Mouse (Mus musculus) midbrain, embryonic 12.5 days (tissue): ENCODE results near the gene Phyhd1. TPM values are rescaled to one million over a fixed set of nuclear protein-coding genes. Genes with fewer than 3 reads are reported as not detected.

Experiments
- ATAC-seq: fragments of 200-750 bp; cut with Nextera tagmentation; 2 replicates; pipeline ENCODE4 v1.8.0; 2017; ENCODE audit warnings: low read depth, moderate TSS enrichment, moderate library complexity; ENCODE audit not compliant: low FRiP score
- H3K27ac ChIP-seq: fragments of 300-500 bp; sonication (generic); replicated peaks from 2 replicates; pipeline ENCODE4 v1.5.1; 2016; ENCODE audit warnings: mild to moderate bottlenecking
- H3K27me3 ChIP-seq: fragments of 300-500 bp; sonication (generic); 2 replicates; pipeline ENCODE4 v1.6.1; 2016; ENCODE audit warnings: mild to moderate bottlenecking
- H3K36me3 ChIP-seq: fragments of 300-500 bp; sonication (generic); 2 replicates; pipeline ENCODE4 v1.6.1; 2016
- H3K4me1 ChIP-seq: fragments of 300-500 bp; sonication (generic); 2 replicates; pipeline ENCODE4 v1.6.1; 2016
- H3K4me2 ChIP-seq: fragments of 300-500 bp; sonication (generic); replicated peaks from 2 replicates; pipeline ENCODE4 v1.6.1; 2016; ENCODE audit warnings: mild to moderate bottlenecking, moderate library complexity
- H3K4me3 ChIP-seq: fragments of 300-500 bp; sonication (generic); 2 replicates; pipeline ENCODE4 v1.5.1; 2016; ENCODE audit warnings: mild to moderate bottlenecking
- H3K9ac ChIP-seq: fragments of 300-500 bp; sonication (generic); replicated peaks from 2 replicates; pipeline ENCODE4 v1.6.1; 2016; ENCODE audit warnings: mild to moderate bottlenecking, moderate library complexity
- H3K9me3 ChIP-seq: fragments of 300-500 bp; sonication (generic); 2 replicates; pipeline ENCODE4 v1.6.1; 2016; ENCODE audit warnings: mild to moderate bottlenecking
- WGBS: fragments of 180-500 bp; shearing (Covaris S2); methylation state at CpG from one replicate; pipeline ENCODE4 v1.1.7; 2016; 5-methylcytosine and 5-hydroxymethylcytosine counted together
- polyA plus RNA-seq: library from polyadenylated mRNA; unstranded; fragments of >200 nt; fragmentation: Nextera tagmentation; extraction: Ambion mirVana; gene quantifications from 2 replicates; pipeline ENCODE4 v1.2.1, GENCODE M21; 2016

Gene Phyhd1
- polyA plus RNA-seq, 1 experiment from 2014 or later: 4.4 TPM

DNA sequence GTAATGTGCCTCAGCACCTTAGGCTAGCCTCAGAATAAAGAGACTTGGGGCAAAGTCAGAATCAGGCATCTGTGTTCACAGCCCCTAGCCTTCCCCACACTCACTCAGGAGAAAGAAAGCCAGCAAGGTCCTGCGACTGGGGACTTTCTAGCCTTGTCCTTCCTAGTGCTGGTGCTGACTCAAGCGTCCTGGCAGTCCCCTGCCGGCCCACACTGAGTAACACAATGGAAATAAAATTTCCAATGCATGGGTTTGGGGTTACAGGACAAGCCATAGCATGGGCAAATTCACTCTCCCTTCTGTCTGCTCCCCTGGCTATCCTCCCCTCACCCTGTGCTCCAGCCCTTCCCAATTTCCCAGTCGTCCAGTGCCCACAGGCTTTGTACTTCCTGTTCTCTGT lies 2.4 kb downstream of the Phyhd1 start:
- Histone ChIP-seq H3K27ac (no peak overlapping the region), H3K4me1 (peaks cover 23% of the 10 kb centered on the region), H3K4me3 (no peak overlapping the region), H3K9me3 (no peaks in the 10 kb centered on the region), H3K27me3 (no peaks in the 10 kb centered on the region), H3K36me3 (peaks cover 19% of the 10 kb centered on the region), H3K9ac (no peak overlapping the region), H3K4me2 (no peak overlapping the region)
- no peak for ATAC-seq
- 68% methylated on average over 4 of the region's 4 CpGs for WGBS

DNA sequence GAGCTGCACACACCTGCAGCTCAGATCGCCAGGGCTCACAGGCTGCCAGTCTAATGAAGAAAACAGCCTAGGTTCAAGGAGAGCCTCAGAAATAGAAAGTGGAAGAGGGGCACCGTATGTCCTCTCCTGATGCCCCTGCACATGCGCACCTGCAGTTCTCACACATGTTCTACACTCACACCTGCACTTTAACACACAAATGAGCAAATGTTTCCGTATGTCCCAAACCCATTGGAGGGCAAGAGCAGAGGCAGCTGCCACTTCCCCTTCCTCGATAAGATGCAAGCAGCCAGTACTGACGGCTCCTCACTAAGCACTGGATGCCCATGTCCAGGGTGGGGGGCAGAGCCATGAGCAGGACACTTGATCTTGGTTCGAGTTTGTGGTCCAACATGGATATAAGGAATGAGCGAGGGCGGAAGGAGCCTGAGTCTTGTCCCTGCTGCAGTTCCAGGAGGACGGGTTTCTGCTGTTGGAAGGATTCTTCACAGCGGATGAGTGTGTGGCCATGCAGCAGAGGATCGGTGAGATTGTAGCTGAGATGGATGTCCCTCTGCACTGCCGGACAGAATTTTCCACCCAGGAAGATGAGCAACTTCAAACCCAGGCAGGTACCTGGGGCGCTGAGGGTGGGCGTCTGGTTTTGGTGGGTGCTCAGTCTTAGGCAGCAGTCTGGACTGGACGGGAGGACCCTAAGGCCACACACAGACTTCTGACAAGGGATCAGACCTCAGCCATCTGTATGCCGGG lies 3.4 kb downstream of the Phyhd1 start:
- Histone ChIP-seq H3K36me3 (peaks cover 8% of the 10 kb centered on the region), H3K27me3 (no peaks in the 10 kb centered on the region), H3K4me2 (no peak overlapping the region), H3K9me3 (no peaks in the 10 kb centered on the region), H3K27ac (0 out of 2 replicates have a peak overlapping the region, but pooled peaks have one; percentile 8), H3K4me1 (peaks cover 23% of the 10 kb centered on the region), H3K4me3 (no peak overlapping the region), H3K9ac (no peak overlapping the region)
- WGBS: 89% methylated on average over 17 of the region's 17 CpGs
- no peak for ATAC-seq

DNA sequence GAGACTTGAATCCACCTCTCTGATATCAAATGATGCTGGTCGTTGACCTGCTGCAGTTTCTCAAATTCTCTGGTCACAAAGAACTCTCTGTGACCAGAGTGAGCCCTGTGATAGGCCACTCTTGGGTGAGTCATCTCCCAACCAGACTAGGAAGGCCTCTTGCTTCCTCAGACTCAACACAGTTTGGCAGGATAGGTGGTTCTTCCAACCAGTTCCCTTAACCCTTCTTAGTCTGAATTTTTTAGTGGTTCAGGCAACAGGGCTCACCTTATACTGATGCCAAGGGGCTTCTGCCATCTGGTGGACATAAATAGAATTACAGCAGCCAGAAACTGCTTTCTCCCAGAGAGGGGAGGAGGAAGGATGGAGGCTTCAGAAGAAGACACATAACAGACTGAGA lies 4.1 kb downstream of the Phyhd1 start:
- 65% methylated on average over 1 of the region's 1 CpGs for WGBS
- ATAC-seq: no peak
- no peak overlapping the region for H3K9ac ChIP-seq

DNA sequence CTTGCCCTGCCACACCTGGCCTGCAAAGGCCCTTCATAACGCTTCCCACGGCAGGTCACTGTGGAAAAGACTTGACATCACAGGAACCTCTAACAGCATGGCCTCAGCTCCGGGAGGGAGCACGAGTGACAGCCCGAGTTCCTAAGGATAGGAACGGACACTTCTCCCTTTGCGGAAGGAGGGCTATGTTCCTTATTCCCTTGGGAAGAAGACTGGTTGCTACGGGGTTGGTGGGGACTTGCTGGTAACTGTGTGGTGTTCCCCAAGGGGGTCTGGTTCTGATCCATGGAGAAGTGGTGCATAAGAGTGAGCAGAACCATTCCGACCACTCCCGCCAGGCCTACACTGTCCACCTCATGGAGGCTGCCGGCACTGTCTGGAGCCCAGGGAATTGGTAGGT lies 14.7 kb downstream of the Phyhd1 start, which contains the start of gene Gm28038:
Gene Gm28038, plus strand, starts transcription at position 301 of the 400 bp plus-strand sequence.
- Histone ChIP-seq H3K36me3 (no peaks in the 10 kb centered on the region; the same call in 1 of the 2 replicates), H3K27ac (no peak within 1 kb of the TSS), H3K4me1 (peaks cover 9% of the 10 kb centered on the region), H3K9me3 (no peaks in the 10 kb centered on the region), H3K9ac (no peak within 1 kb of the TSS), H3K4me2 (no peak within 1 kb of the TSS), H3K27me3 (no peaks in the 10 kb centered on the region), H3K4me3 (no peak within 1 kb of the TSS)
- 91% methylated on average over 11 of the region's 11 CpGs for WGBS
- no peak for ATAC-seq

More for the DNA sequence above, 4.1 kb downstream of the Phyhd1 start:
- peaks cover 1% of the 10 kb centered on the region for H3K36me3 ChIP-seq
- no peak overlapping the region for H3K4me2 ChIP-seq
- H3K9me3 ChIP-seq: no peaks in the 10 kb centered on the region
- no peaks in the 10 kb centered on the region for H3K27me3 ChIP-seq
- H3K4me1 ChIP-seq: peaks cover 18% of the 10 kb centered on the region
- H3K27ac ChIP-seq: no peak overlapping the region
- no peak overlapping the region for H3K4me3 ChIP-seq

DNA sequence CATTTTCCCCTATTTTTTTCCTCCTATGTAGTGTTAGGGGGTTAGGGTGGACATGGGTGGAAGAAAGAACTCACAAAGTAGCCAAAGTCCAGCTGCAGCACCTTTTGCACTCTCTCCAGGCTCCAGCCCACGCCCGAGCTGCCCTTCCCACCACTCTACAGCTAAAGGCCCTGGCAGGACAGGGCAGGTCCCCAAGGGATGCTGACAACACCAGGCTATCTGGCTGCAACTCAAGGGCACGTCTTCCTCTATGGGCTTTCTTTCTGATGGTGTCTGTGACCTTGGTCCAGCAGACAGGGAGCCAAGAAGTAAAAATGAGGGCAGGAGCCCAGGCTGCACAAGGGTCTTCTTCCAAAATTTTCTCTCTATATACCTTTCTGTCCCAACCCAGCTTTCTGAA lies 15.6 kb downstream of the Phyhd1 start:
- no peak for ATAC-seq
- no peaks in the 10 kb centered on the region for H3K9me3 ChIP-seq
- no peak overlapping the region for H3K4me3 ChIP-seq
- H3K36me3 ChIP-seq: no peaks in the 10 kb centered on the region; the same call in 1 of the 2 replicates
- no peaks in the 10 kb centered on the region for H3K27me3 ChIP-seq
- no peak overlapping the region for H3K27ac ChIP-seq
- WGBS: 79% methylated on average over 3 of the region's 3 CpGs
- no peak overlapping the region for H3K4me2 ChIP-seq
- H3K4me1 ChIP-seq: peaks cover 11% of the 10 kb centered on the region
- H3K9ac ChIP-seq: no peak overlapping the region

DNA sequence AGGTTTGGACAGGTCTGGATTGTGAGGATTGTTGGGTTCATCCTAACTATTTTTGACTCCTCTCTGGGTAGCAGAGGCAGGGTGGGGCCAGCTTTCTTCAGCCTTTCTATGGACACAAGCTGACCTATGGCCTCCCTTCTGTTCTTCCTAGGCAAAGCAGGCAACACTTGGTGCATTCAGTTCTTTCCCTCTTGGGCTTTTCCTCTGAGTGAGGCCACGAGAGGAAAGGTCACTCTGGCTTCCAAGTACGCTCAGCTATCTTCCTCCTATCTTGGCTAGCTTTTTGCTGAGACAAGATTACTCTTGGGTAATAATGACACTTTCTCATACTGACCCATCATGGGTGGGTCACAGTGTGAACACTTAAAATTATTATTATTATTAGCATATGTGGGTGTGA lies 17.2 kb downstream of the Phyhd1 start:
- no peak overlapping the region for H3K4me3 ChIP-seq
- H3K4me1 ChIP-seq: peaks cover 22% of the 10 kb centered on the region
- no peak for ATAC-seq
- no peaks in the 10 kb centered on the region for H3K9me3 ChIP-seq
- WGBS: 85% methylated on average over 2 of the region's 2 CpGs
- H3K27ac ChIP-seq: no peak overlapping the region
- no peak overlapping the region for H3K9ac ChIP-seq
- no peak overlapping the region for H3K4me2 ChIP-seq
- H3K27me3 ChIP-seq: no peaks in the 10 kb centered on the region
- no peaks in the 10 kb centered on the region; the same call in 1 of the 2 replicates for H3K36me3 ChIP-seq

DNA sequence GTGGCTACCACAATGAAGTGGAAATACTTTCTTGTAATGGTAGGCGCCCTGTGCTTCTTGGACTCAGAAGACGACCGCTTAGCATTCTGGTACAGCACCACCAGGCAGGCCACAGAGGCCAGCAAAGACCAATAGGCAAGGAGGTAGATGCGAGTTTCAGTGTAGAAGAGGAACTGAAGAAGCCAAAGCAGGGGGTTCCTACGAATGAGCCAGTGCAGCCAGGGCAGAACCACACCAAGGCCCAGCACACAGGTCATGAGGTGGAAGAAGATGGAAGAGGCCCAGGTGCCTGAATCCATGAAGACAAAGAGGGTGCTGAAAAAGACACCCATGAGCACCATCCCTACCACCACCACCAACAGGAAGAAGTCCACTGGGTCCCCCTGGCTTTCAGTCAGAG lies 19.0 kb downstream of the Phyhd1 start:
- H3K27ac ChIP-seq: no peak overlapping the region
- no peaks in the 10 kb centered on the region for H3K9me3 ChIP-seq
- H3K9ac ChIP-seq: no peak overlapping the region
- H3K27me3 ChIP-seq: no peaks in the 10 kb centered on the region
- peaks cover 3% of the 10 kb centered on the region; the same call in 1 of the 2 replicates for H3K36me3 ChIP-seq
- peak overlapping the region; percentile 99 for H3K4me2 ChIP-seq
- 93% methylated on average over 5 of the region's 5 CpGs for WGBS
- peaks cover 22% of the 10 kb centered on the region for H3K4me1 ChIP-seq
- H3K4me3 ChIP-seq: peak overlapping the region; percentile 95
- no peak for ATAC-seq

DNA sequence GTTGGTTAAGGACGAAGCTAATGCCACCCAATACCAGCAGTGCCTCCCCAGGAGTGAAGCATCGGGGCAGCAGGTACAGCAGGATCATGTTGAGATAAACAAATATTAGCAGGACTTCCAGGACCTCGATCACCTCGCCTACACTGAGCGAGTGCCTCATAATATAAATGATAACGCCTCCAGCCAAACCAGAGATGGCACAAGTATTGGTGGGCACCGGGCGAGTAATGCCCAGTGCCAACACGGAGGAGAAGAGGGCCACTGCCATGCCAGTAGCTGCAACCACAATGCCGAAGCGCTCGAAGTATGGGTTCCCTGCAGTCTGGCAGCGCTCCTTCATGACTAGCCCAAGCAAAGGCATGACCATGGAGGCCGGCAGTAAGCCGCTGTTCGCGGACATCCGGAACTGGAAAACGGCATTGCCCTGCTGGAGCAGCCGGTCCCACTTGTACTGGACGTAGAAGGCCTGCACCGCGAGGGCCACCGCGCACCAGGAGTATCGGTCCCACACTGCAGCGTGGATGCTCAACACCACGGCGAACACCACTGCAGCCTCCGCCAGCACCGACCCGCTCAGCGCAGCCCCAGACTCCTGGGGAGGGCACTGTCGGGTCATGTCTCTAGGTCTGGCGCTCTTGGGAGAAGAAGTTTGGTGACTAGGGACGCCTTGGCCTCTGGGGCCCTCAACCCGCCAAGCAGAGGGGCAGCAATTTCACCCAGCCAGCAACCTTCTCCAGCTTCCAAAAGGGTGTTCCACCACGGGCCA lies 19.6 kb downstream of the Phyhd1 start:
- H3K4me3 ChIP-seq: peak overlapping the region; percentile 95
- H3K9ac ChIP-seq: peak overlapping the region; percentile 86
- 14% methylated on average over 38 of the region's 38 CpGs for WGBS
- ATAC-seq: peak; percentile 59
- H3K27me3 ChIP-seq: no peaks in the 10 kb centered on the region
- H3K27ac ChIP-seq: no peak overlapping the region
- H3K36me3 ChIP-seq: peaks cover 3% of the 10 kb centered on the region; the same call in 1 of the 2 replicates
- H3K9me3 ChIP-seq: no peaks in the 10 kb centered on the region
- peaks cover 22% of the 10 kb centered on the region for H3K4me1 ChIP-seq
- H3K4me2 ChIP-seq: peak overlapping the region; percentile 99

DNA sequence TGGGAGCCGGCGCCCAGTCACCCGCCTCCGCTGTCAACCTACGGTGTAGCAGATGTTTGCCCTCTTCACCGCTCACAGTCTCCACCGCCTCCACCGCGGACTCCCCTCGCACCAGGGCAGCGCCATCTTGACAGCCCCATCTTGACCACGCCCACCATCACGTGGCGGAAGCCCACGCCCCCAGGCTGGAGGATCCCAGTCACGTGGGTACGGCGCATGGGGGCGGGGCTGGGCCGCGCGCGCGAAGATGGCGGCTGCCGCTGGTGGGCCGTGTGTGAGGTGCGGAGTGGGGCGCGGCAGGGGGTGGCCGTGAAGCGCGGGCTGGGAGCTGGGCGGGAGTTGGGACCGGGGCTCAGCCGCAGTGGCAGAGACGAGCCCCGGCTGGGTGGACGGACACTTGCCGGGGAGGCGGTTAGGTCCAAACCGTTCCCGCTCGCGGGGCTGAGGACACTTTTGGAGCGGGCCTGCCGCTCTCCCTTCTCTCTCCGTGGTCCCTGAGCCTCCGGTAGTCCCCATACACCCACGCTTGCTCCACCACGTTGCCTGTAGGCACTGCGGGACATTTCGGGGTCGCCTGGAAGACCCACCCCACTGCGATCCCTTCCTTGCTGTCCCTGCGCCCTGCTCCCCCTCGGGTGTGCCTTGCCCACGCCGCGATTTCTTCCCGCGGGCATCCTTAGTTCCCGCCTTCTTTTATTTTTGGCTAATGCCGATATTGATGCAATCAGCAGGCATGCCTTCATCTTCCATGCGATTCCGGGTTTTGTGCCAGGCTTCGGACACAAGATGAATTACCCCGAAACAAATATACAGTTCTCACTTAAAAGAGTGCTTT lies 20.4 kb downstream of the Phyhd1 start, which contains the start of the genes Dolk and Nup188:
Gene Dolk, minus strand, starts transcription at position 143 of the 835 bp plus-strand sequence.
Gene Nup188, plus strand, starts transcription at position 206 of the 835 bp plus-strand sequence.
- under 1% methylated on average over 58 of the region's 68 CpGs for WGBS

DNA sequence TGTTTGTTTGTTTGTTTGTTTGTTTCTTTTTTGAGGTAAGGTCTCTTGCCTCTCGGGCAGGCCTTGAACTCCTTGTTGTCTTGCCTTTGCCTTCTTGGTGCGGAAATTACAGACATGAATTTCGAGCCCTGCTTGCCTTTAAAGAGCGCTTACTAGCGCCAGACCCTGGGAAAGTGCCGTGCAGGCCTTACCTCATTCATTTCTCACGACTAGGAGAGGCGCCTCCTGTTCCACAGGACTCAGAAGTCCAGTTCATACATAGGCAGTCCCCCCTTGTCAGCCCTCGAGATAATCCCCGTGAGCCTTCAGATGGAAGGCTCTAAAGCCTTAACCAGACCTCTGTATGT lies 21.0 kb downstream of the Phyhd1 start:
- Histone ChIP-seq H3K9me3 (no peaks in the 10 kb centered on the region), H3K36me3 (peaks cover 3% of the 10 kb centered on the region; the same call in 1 of the 2 replicates), H3K27ac (peak overlapping the region; percentile 57), H3K4me1 (peaks cover 22% of the 10 kb centered on the region), H3K4me3 (peak overlapping the region; percentile 95), H3K27me3 (no peaks in the 10 kb centered on the region), H3K9ac (peak overlapping the region; percentile 86), H3K4me2 (peak overlapping the region; percentile 99)
- WGBS: 0% methylated on average over 10 of the region's 10 CpGs
- ATAC-seq: no peak

More for the DNA sequence above, 20.4 kb downstream of the Phyhd1 start, which contains the start of the genes Dolk and Nup188:
- peak; percentile 94 for ATAC-seq
- peaks cover 22% of the 10 kb centered on the region for H3K4me1 ChIP-seq
- H3K4me2 ChIP-seq: peak within 1 kb of the TSS; percentile 99
- H3K27me3 ChIP-seq: no peaks in the 10 kb centered on the region
- peak within 1 kb of the TSS; percentile 86 for H3K9ac ChIP-seq
- H3K36me3 ChIP-seq: peaks cover 3% of the 10 kb centered on the region; the same call in 1 of the 2 replicates
- H3K4me3 ChIP-seq: peak within 1 kb of the TSS; percentile 95
- peak within 1 kb of the TSS; percentile 57 for H3K27ac ChIP-seq
- H3K9me3 ChIP-seq: no peaks in the 10 kb centered on the region

DNA sequence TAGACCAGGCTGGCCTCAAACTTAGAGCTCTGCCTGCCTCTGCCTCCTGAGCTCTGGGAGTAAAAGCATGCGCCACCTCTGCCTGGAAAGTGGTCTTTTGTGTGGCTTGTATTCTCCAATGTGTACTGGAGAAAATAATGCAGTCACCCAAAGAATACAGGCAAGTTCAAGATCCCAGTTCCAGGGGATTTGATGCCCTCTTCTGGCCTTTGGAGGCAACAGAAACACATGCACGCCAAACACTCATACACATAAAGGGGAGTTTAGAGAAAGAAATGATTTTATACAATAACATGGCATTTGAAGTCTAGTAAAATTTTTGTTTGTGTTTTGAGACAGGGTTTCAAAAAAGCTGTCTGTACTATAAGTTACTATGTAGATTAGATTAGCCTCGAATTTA lies 33.5 kb downstream of the Phyhd1 start:
- H3K9me3 ChIP-seq: no peaks in the 10 kb centered on the region
- no peaks in the 10 kb centered on the region for H3K4me1 ChIP-seq
- ATAC-seq: no peak
- peaks cover 71% of the 10 kb centered on the region for H3K36me3 ChIP-seq
- H3K27me3 ChIP-seq: no peaks in the 10 kb centered on the region
- WGBS: 76% methylated on average over 3 of the region's 3 CpGs
- no peak overlapping the region for H3K27ac ChIP-seq
- H3K4me3 ChIP-seq: no peak overlapping the region
- no peak overlapping the region for H3K4me2 ChIP-seq
- H3K9ac ChIP-seq: no peak overlapping the region
